Mouse (Mus musculus) heart, embryonic 14.5 days (tissue): ENCODE results near the gene Myo1h. TPM values are rescaled to one million over a fixed set of nuclear protein-coding genes. Genes with fewer than 3 reads are reported as not detected.
A peak's percentile ranks its signal among the peaks of the same experiment; 100 is the strongest.

ENCODE experiments used
- ATAC-seq: fragments of 200-750 bp; cut with Nextera tagmentation; 2 replicates; pipeline ENCODE4 v1.8.0; 2017; ENCODE audit warnings: low read depth, moderate TSS enrichment; ENCODE audit not compliant: insufficient number of reproducible peaks, insufficient read depth, low FRiP score
- H3K27ac ChIP-seq, 2 experiments: fragments of 200-500 bp in 1 of 2; fragments of 300-500 bp in 1 of 2; sonication (generic) in 1 of 2; replicated peaks in 1 of 2; 2 replicates each; pipeline ENCODE4 v1.5.1; 2012 to 2014; ENCODE audit warnings: low read depth in 2 of 2, low read length in 2 of 2, control low read depth in 1 of 2, mild to moderate bottlenecking in 1 of 2, mixed read lengths in 1 of 2; ENCODE audit not compliant: control insufficient read depth in 1 of 2, insufficient read depth in 1 of 2
- H3K27me3 ChIP-seq: fragments of 300-500 bp; sonication (generic); 2 replicates; pipeline ENCODE4 v1.6.1; 2014; ENCODE audit warnings: mild to moderate bottlenecking, low read length, control low read depth; ENCODE audit not compliant: control insufficient read depth, insufficient read depth
- H3K36me3 ChIP-seq: fragments of 300-500 bp; sonication (generic); 2 replicates; pipeline ENCODE4 v1.6.1; 2014; ENCODE audit warnings: mild to moderate bottlenecking, control low read depth, low read length, mixed read lengths; ENCODE audit not compliant: control insufficient read depth, insufficient read depth
- H3K4me1 ChIP-seq, 2 experiments: fragments of 200-500 bp in 1 of 2; fragments of 300-500 bp in 1 of 2; sonication (generic) in 1 of 2; 2 replicates each; pipeline ENCODE4 v1.6.1; 2012 to 2014; ENCODE audit warnings: low read length in 2 of 2, control low read depth in 1 of 2, mixed read lengths in 1 of 2; ENCODE audit not compliant: control insufficient read depth in 2 of 2, insufficient read depth in 2 of 2
- H3K4me2 ChIP-seq: fragments of 300-500 bp; sonication (generic); 2 replicates; pipeline ENCODE4 v1.6.1; 2014; ENCODE audit warnings: mild to moderate bottlenecking, low read length
- H3K4me3 ChIP-seq, 2 experiments: fragments of 200-500 bp in 1 of 2; fragments of 300-500 bp in 1 of 2; sonication (generic) in 1 of 2; 2 replicates each; pipeline ENCODE4 v1.5.1; 2012 to 2014; ENCODE audit warnings: low read length in 2 of 2, mild to moderate bottlenecking in 2 of 2, control low read depth in 1 of 2, low read depth in 1 of 2, moderate library complexity in 1 of 2; ENCODE audit not compliant: control insufficient read depth in 1 of 2, insufficient read depth in 1 of 2
- H3K9ac ChIP-seq: fragments of 300-500 bp; sonication (generic); 2 replicates; pipeline ENCODE4 v1.6.1; 2014; ENCODE audit warnings: mild to moderate bottlenecking, low read length
- H3K9me3 ChIP-seq: fragments of 300-500 bp; sonication (generic); 2 replicates; pipeline ENCODE4 v1.6.1; 2016; ENCODE audit warnings: low read length, control low read depth; ENCODE audit not compliant: control insufficient read depth
- WGBS: fragments of 180-500 bp; shearing (Covaris S2); extraction: QIAGEN DNeasy Blood & Tissue Kit; methylation state at CpG from one replicate; pipeline ENCODE4 v1.1.7; 2014; 5-methylcytosine and 5-hydroxymethylcytosine counted together
- polyA plus RNA-seq: library from polyadenylated mRNA; unstranded; fragments of >200 nt; fragmentation: Nextera tagmentation; extraction: Ambion mirVana; gene quantifications from 2 replicates; pipeline ENCODE4 v1.2.1, GENCODE M21; 2014

The Myo1h gene
- polyA plus RNA-seq, 1 experiment from 2014 or later, result 1.4 TPM

GRCm38 (mm10) chr5:114268646-114269045, 20.3 kb upstream of the Myo1h start:
- H3K9ac ChIP-seq, result no peak overlapping the region
- no peak for ATAC-seq
- peaks cover 0 to 4% of the 10 kb centered on the region in 2 experiments; a peak in 3 of 4 replicates for H3K4me1 ChIP-seq
- WGBS, result 42% methylated on average over 7 of the region's 7 CpGs
- no peak overlapping the region for H3K27ac ChIP-seq
- H3K36me3 ChIP-seq, result no peaks in the 10 kb centered on the region
- no peak overlapping the region for H3K4me2 ChIP-seq
- H3K4me3 ChIP-seq, result no peak overlapping the region
- peaks cover 57% of the 10 kb centered on the region for H3K27me3 ChIP-seq
- H3K9me3 ChIP-seq, result no peaks in the 10 kb centered on the region

GRCm38 (mm10) chr5:114269499-114269898, 19.5 kb upstream of the Myo1h start:
- Histone ChIP-seq H3K9ac (no peak overlapping the region), H3K27ac (no peak overlapping the region), H3K4me3 (no peak overlapping the region), H3K36me3 (no peaks in the 10 kb centered on the region), H3K4me2 (no peak overlapping the region), H3K9me3 (no peaks in the 10 kb centered on the region), H3K27me3 (peaks cover 66% of the 10 kb centered on the region), H3K4me1 (peaks cover 0 to 9% of the 10 kb centered on the region in 2 experiments; a peak in 3 of 4 replicates)
- no peak for ATAC-seq
- WGBS, result 76% methylated on average over 7 of the region's 7 CpGs

- H3K27me3 ChIP-seq, result peaks cover 71% of the 10 kb centered on the region
- no peaks in the 10 kb centered on the region for H3K9me3 ChIP-seq
- H3K4me3 ChIP-seq, result no peak overlapping the region
- H3K9ac ChIP-seq, result no peak overlapping the region
- WGBS, result 19% methylated on average over 12 of the region's 12 CpGs
- no peak overlapping the region for H3K27ac ChIP-seq
- H3K4me1 ChIP-seq, result peaks cover 0 to 9% of the 10 kb centered on the region in 2 experiments; a peak in 3 of 4 replicates
- no peak overlapping the region for H3K4me2 ChIP-seq
- no peak for ATAC-seq
- H3K36me3 ChIP-seq, result no peaks in the 10 kb centered on the region
Observed at GRCm38 (mm10) chr5:114269984-114270383, 19.0 kb upstream of the Myo1h start.

GRCm38 (mm10) chr5:114273693-114274402, 15.1 kb upstream of the Myo1h start, which contains the start of gene Foxn4:
TSS of gene Foxn4 (minus strand) at chr5:114273807.
- no peak within 1 kb of the TSS for H3K27ac ChIP-seq
- peak within 1 kb of the TSS; percentile 58 for H3K4me2 ChIP-seq
- no peaks in the 10 kb centered on the region for H3K9me3 ChIP-seq
- WGBS, result 1% methylated on average over 40 of the region's 56 CpGs
- no peak for ATAC-seq
- peaks cover 0 to 9% of the 10 kb centered on the region in 2 experiments; a peak in 3 of 4 replicates for H3K4me1 ChIP-seq
- H3K4me3 ChIP-seq, result peak within 1 kb of the TSS; percentile 35
- peaks cover 95% of the 10 kb centered on the region for H3K27me3 ChIP-seq
- no peaks in the 10 kb centered on the region for H3K36me3 ChIP-seq
- no peak within 1 kb of the TSS for H3K9ac ChIP-seq

GRCm38 (mm10) chr5:114275339-114275738, 13.6 kb upstream of the Myo1h start:
- Histone ChIP-seq H3K9ac (no peak overlapping the region), H3K27me3 (peaks cover 93% of the 10 kb centered on the region), H3K4me2 (no peak overlapping the region), H3K27ac (no peak overlapping the region), H3K4me1 (peaks cover 0 to 9% of the 10 kb centered on the region in 2 experiments; a peak in 3 of 4 replicates), H3K36me3 (no peaks in the 10 kb centered on the region), H3K4me3 (no peak overlapping the region), H3K9me3 (no peaks in the 10 kb centered on the region)
- 30% methylated on average over 8 of the region's 8 CpGs for WGBS
- ATAC-seq, result no peak

GRCm38 (mm10) chr5:114275991-114276390, 13.0 kb upstream of the Myo1h start:
- H3K4me3 ChIP-seq, result no peak overlapping the region
- WGBS, result 46% methylated on average over 16 of the region's 16 CpGs
- H3K27me3 ChIP-seq, result peaks cover 88% of the 10 kb centered on the region
- H3K9ac ChIP-seq, result no peak overlapping the region
- H3K27ac ChIP-seq, result no peak overlapping the region
- peaks cover 0 to 9% of the 10 kb centered on the region in 2 experiments; a peak in 3 of 4 replicates for H3K4me1 ChIP-seq
- no peaks in the 10 kb centered on the region for H3K36me3 ChIP-seq
- no peaks in the 10 kb centered on the region for H3K9me3 ChIP-seq
- ATAC-seq, result no peak
- no peak overlapping the region for H3K4me2 ChIP-seq

GRCm38 (mm10) chr5:114279382-114280143, 9.4 kb upstream of the Myo1h start:
- H3K9me3 ChIP-seq, result no peaks in the 10 kb centered on the region
- no peak for ATAC-seq
- no peak overlapping the region for H3K27ac ChIP-seq
- no peak overlapping the region for H3K9ac ChIP-seq
- H3K4me3 ChIP-seq, result no peak overlapping the region
- H3K4me2 ChIP-seq, result no peak overlapping the region
- 47% methylated on average over 12 of the region's 12 CpGs for WGBS
- H3K4me1 ChIP-seq, result no peaks in the 10 kb centered on the region
- H3K27me3 ChIP-seq, result peaks cover 53% of the 10 kb centered on the region
- H3K36me3 ChIP-seq, result no peaks in the 10 kb centered on the region
